ENCODE assay signal across 18 mouse cellular contexts in genomic region chr10:20299114-20299513, GRCm38 (mm10).
"Had no signal": no experiment of that assay in that cellular context is flagged by ENCODE, and none has a peak within 500 bp of the region (broad histone marks: within the 10 kb centered on the region; RNA-seq: fewer than 3 reads in every experiment).

No protein-coding gene starts in this region.

- H3K4me3 ChIP-seq: midbrain, embryonic 10.5 days; midbrain, embryonic 12.5 days; myocyte; neural tube, embryonic 13.5 days; neural tube, embryonic 15.5 days had no signal

- H3K9me3 ChIP-seq: midbrain, embryonic 10.5 days; midbrain, embryonic 12.5 days; neural tube, embryonic 13.5 days; neural tube, embryonic 15.5 days had no signal

- H3K9ac ChIP-seq: lung, embryonic 14.5 days; midbrain, embryonic 12.5 days; neural tube, embryonic 13.5 days; neural tube, embryonic 15.5 days had no signal

- H3K27me3 ChIP-seq: midbrain, embryonic 12.5 days; neural tube, embryonic 13.5 days; neural tube, embryonic 15.5 days had no signal

- H3K4me1 ChIP-seq: midbrain, embryonic 10.5 days; midbrain, embryonic 12.5 days; neural tube, embryonic 15.5 days had no signal

- H3K4me2 ChIP-seq: lung, embryonic 14.5 days; midbrain, embryonic 12.5 days; neural tube, embryonic 13.5 days; neural tube, embryonic 15.5 days had no signal

- DNase-seq: lung, embryonic 14.5 days; lung, postnatal 10 days; lung, postnatal 4 days; midbrain, embryonic 14.5 days; retina, postnatal 1 day; right cerebral cortex, adult 18-20 months; right cerebral cortex, postnatal 25 days; right cerebral cortex, postnatal 4 days; spleen, adult 18-20 months; thymus, adult 18-20 months; thymus, postnatal 14 days; thymus, postnatal 36 days had no signal

- H3K27ac ChIP-seq: midbrain, embryonic 10.5 days; midbrain, embryonic 12.5 days; neural tube, embryonic 13.5 days; neural tube, embryonic 15.5 days had no signal

- H3K36me3 ChIP-seq: midbrain, embryonic 10.5 days; midbrain, embryonic 12.5 days; neural tube, embryonic 13.5 days; neural tube, embryonic 15.5 days had no signal

- ATAC-seq: midbrain, embryonic 16.5 days had no signal
